Mouse (Mus musculus): ENCODE data around the gene 4930470P17Rik.

- TF ChIP-seq CTCF (IDR thresholded peaks at IDR 0.05; ENCODE audit: low read depth, low read length) (no peak), POLR2A (IDR thresholded peaks at IDR 0.05; ENCODE audit: borderline replicate concordance, low read depth, low read length) (no peak)
These were observed 5.1 kb downstream of the 4930470P17Rik start for GRCm38 (mm10) chr2:170596726-170597125.

Measured in bone marrow macrophage, adult 2 months (primary cell).